Mouse (Mus musculus): Measurements from ENCODE around the gene Tenm2. TPM values are rescaled to one million over a fixed set of nuclear protein-coding genes. Genes with fewer than 3 reads are reported as not detected.

Gene Tenm2
- polyA plus RNA-seq, 1 experiment from 2014 or later = 3.2 TPM

GRCm38 (mm10) chr11:36481086-36481485 is 754.7 kb downstream of the Tenm2 start:
- H3K4me3 ChIP-seq (ENCODE audit: low read depth, low read length) = no peak overlapping the region
- DNase-seq (ENCODE audit: low spot score) (no peak), ATAC-seq (ENCODE audit: insufficient read depth, low FRiP score, low TSS enrichment) (no peak)
- H3K36me3 ChIP-seq (ENCODE audit: control insufficient read depth, insufficient read depth, low read length) = no peaks in the 10 kb centered on the region
- WGBS = 95% methylated on average over 5 of the region's 5 CpGs
- H3K27ac ChIP-seq (ENCODE audit: low read depth, low read length) = no peak overlapping the region
- no peaks in the 10 kb centered on the region for H3K4me1 ChIP-seq (ENCODE audit: control insufficient read depth, insufficient read depth, low read length)
- no peaks in the 10 kb centered on the region for H3K9me3 ChIP-seq (ENCODE audit: control insufficient read depth, low read length)
- H3K27me3 ChIP-seq (ENCODE audit: control insufficient read depth, insufficient read depth, low read length) = no peaks in the 10 kb centered on the region
- H3K4me2 ChIP-seq (ENCODE audit: low read depth) = no peak overlapping the region
- no peak overlapping the region for H3K9ac ChIP-seq (ENCODE audit: low read length)

DNA sequence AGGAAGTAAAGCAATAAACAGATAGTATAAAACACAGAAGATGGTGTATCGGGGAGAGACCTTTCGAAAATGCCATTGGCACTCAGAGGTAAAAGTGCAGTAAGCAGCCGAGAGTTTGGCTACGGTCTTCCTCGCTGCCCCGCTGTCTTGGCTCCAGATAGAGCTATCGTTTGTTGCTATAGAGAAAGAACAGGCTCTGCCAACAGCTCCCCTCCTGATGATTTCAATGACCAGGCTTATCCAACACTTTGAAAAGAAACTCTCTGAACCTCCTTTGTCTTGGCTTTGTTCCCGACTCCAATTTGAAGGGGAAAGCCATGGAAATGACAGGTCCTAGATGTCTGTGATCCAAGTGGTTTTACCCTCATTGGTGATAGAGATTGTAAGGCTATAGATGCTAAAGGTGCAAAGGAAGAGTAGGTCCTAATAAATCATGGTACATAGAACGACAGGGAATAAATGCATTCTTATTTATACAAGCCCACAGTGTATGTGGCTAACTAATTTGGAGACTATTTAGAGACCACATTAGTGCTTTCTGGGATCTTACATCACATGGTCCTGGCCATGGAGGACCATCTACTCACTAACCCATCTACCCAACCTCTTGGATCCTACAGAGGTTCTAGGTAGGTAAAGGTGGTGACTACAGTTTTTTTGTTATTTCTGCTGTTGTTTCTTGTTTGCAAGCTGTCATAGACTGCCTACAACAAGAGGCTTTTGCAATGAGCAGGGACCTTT is 765.8 kb downstream of the Tenm2 start:
- H3K27ac ChIP-seq (ENCODE audit: low read depth, low read length) = no peak overlapping the region
- WGBS = 74% methylated on average over 9 of the region's 9 CpGs
- no peak overlapping the region for H3K4me2 ChIP-seq (ENCODE audit: low read depth)
- H3K9ac ChIP-seq (ENCODE audit: low read length) = no peak overlapping the region
- H3K36me3 ChIP-seq (ENCODE audit: control insufficient read depth, insufficient read depth, low read length) = no peaks in the 10 kb centered on the region
- no peaks in the 10 kb centered on the region for H3K4me1 ChIP-seq (ENCODE audit: control insufficient read depth, insufficient read depth, low read length)
- H3K4me3 ChIP-seq (ENCODE audit: low read depth, low read length) = no peak overlapping the region
- no peaks in the 10 kb centered on the region for H3K9me3 ChIP-seq (ENCODE audit: control insufficient read depth, low read length)
- DNase-seq (ENCODE audit: low spot score) (no peak), ATAC-seq (ENCODE audit: insufficient read depth, low FRiP score, low TSS enrichment) (no peak)
- H3K27me3 ChIP-seq (ENCODE audit: control insufficient read depth, insufficient read depth, low read length) = no peaks in the 10 kb centered on the region

DNA sequence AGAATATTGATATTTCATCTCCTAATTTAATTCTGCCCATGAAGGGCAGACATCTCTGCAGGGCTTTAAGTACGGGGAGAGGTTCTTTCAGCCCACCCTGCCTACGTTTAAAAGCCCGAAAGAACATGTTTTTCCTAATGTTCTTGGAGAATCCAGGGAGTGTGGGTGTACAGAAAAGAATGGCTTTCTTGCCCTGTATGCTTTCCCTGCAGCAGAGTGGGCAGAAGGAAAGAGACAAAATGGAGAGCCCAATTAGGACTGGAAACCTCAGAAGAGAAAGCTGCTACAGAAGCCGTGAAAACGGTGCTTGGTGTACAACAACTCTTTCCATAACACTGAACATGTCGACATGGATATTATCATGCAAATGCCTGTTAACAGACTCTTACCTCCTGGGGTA is 777.3 kb downstream of the Tenm2 start:
- 49% methylated on average over 6 of the region's 6 CpGs for WGBS
- 0 out of 2 replicates have a peak, but pooled peaks cover 6% of the 10 kb centered on the region for H3K4me1 ChIP-seq (ENCODE audit: control insufficient read depth, insufficient read depth, low read length)
- no peaks in the 10 kb centered on the region for H3K36me3 ChIP-seq (ENCODE audit: control insufficient read depth, insufficient read depth, low read length)
- H3K27me3 ChIP-seq (ENCODE audit: control insufficient read depth, insufficient read depth, low read length) = no peaks in the 10 kb centered on the region
- H3K9me3 ChIP-seq (ENCODE audit: control insufficient read depth, low read length) = no peaks in the 10 kb centered on the region
- no peak for DNase-seq (ENCODE audit: low spot score)
- H3K9ac ChIP-seq (ENCODE audit: low read length) = no peak overlapping the region
- ATAC-seq (ENCODE audit: insufficient read depth, low FRiP score, low TSS enrichment) = no peak
- H3K4me2 ChIP-seq (ENCODE audit: low read depth) = no peak overlapping the region
- no peak overlapping the region for H3K27ac ChIP-seq (ENCODE audit: low read depth, low read length)
- no peak overlapping the region for H3K4me3 ChIP-seq (ENCODE audit: low read depth, low read length)

DNA sequence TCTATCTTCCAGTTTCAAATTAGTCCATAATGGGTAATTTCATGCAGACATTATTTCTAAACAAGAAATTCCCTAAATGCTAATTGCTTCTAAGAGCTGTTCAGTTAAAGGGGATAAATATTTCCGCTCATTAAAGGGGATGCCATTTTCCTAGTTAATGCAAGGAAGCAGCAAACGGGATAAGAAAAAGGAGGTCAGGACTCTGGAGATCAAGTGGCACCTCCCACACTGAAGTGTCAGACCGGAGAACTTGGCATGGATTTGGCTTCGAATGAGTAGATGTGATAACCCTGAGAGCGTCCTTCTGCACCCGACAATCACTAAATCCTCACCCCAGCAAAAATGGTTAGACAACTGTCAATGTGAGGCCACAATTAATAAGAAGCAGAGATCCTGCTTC is 781.7 kb downstream of the Tenm2 start:
- Histone ChIP-seq H3K9ac (ENCODE audit: low read length) (no peak overlapping the region), H3K27ac (ENCODE audit: low read depth, low read length) (no peak overlapping the region), H3K36me3 (ENCODE audit: control insufficient read depth, insufficient read depth, low read length) (no peaks in the 10 kb centered on the region), H3K4me1 (ENCODE audit: control insufficient read depth, insufficient read depth, low read length) (0 out of 2 replicates have a peak, but pooled peaks cover 6% of the 10 kb centered on the region), H3K4me3 (ENCODE audit: low read depth, low read length) (no peak overlapping the region), H3K4me2 (ENCODE audit: low read depth) (no peak overlapping the region), H3K9me3 (ENCODE audit: control insufficient read depth, low read length) (no peaks in the 10 kb centered on the region), H3K27me3 (ENCODE audit: control insufficient read depth, insufficient read depth, low read length) (no peaks in the 10 kb centered on the region)
- WGBS = 88% methylated on average over 6 of the region's 6 CpGs
- no peak for DNase-seq (ENCODE audit: low spot score)
- no peak for ATAC-seq (ENCODE audit: insufficient read depth, low FRiP score, low TSS enrichment)

DNA sequence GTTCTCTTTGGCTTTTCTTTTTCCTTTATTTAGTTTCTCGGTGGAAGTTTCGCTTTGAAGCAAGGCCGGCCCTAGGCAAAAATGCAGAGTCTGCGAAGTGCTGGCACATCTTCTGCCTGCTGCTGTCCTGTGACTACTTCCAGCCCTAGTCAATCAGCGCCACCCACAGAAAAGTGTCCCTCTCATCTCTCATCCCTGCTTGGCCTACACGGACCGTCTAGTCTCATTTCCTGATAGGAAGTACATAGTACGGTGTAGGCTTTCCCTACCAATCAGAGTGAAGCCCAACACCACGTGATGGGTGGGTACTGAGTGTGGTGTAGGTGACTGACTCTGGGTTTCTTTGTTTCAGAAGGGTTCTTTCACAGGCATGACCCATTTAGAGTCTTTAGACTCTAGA is 783.3 kb downstream of the Tenm2 start:
- Histone ChIP-seq H3K36me3 (ENCODE audit: control insufficient read depth, insufficient read depth, low read length) (no peaks in the 10 kb centered on the region), H3K4me2 (ENCODE audit: low read depth) (no peak overlapping the region), H3K27me3 (ENCODE audit: control insufficient read depth, insufficient read depth, low read length) (no peaks in the 10 kb centered on the region), H3K4me3 (ENCODE audit: low read depth, low read length) (no peak overlapping the region), H3K4me1 (ENCODE audit: control insufficient read depth, insufficient read depth, low read length) (no peaks in the 10 kb centered on the region), H3K9ac (ENCODE audit: low read length) (no peak overlapping the region), H3K27ac (ENCODE audit: low read depth, low read length) (no peak overlapping the region), H3K9me3 (ENCODE audit: control insufficient read depth, low read length) (no peaks in the 10 kb centered on the region)
- no peak for DNase-seq (ENCODE audit: low spot score)
- WGBS = 86% methylated on average over 9 of the region's 9 CpGs
- ATAC-seq (ENCODE audit: insufficient read depth, low FRiP score, low TSS enrichment) = no peak

- Histone ChIP-seq H3K27ac (ENCODE audit: low read depth, low read length) (no peak overlapping the region), H3K9me3 (ENCODE audit: control insufficient read depth, low read length) (no peaks in the 10 kb centered on the region), H3K4me2 (ENCODE audit: low read depth) (no peak overlapping the region), H3K4me3 (ENCODE audit: low read depth, low read length) (no peak overlapping the region), H3K4me1 (ENCODE audit: control insufficient read depth, insufficient read depth, low read length) (no peaks in the 10 kb centered on the region), H3K9ac (ENCODE audit: low read length) (no peak overlapping the region), H3K27me3 (ENCODE audit: control insufficient read depth, insufficient read depth, low read length) (no peaks in the 10 kb centered on the region), H3K36me3 (ENCODE audit: control insufficient read depth, insufficient read depth, low read length) (no peaks in the 10 kb centered on the region)
- 88% methylated on average over 2 of the region's 2 CpGs for WGBS
- no peak for ATAC-seq (ENCODE audit: insufficient read depth, low FRiP score, low TSS enrichment)
- no peak for DNase-seq (ENCODE audit: low spot score)
Observed at GRCm38 (mm10) chr11:36446351-36446750, 789.4 kb downstream of the Tenm2 start.

GRCm38 (mm10) chr11:36443821-36444220 is 791.9 kb downstream of the Tenm2 start:
- no peaks in the 10 kb centered on the region for H3K36me3 ChIP-seq (ENCODE audit: control insufficient read depth, insufficient read depth, low read length)
- H3K27me3 ChIP-seq (ENCODE audit: control insufficient read depth, insufficient read depth, low read length) = no peaks in the 10 kb centered on the region
- ATAC-seq (ENCODE audit: insufficient read depth, low FRiP score, low TSS enrichment) (no peak), DNase-seq (ENCODE audit: low spot score) (no peak)
- H3K9ac ChIP-seq (ENCODE audit: low read length) = no peak overlapping the region
- H3K27ac ChIP-seq (ENCODE audit: low read depth, low read length) = no peak overlapping the region
- no peaks in the 10 kb centered on the region for H3K9me3 ChIP-seq (ENCODE audit: control insufficient read depth, low read length)
- H3K4me3 ChIP-seq (ENCODE audit: low read depth, low read length) = no peak overlapping the region
- 91% methylated on average over 7 of the region's 7 CpGs for WGBS
- H3K4me2 ChIP-seq (ENCODE audit: low read depth) = no peak overlapping the region
- H3K4me1 ChIP-seq (ENCODE audit: control insufficient read depth, insufficient read depth, low read length) = no peaks in the 10 kb centered on the region

DNA sequence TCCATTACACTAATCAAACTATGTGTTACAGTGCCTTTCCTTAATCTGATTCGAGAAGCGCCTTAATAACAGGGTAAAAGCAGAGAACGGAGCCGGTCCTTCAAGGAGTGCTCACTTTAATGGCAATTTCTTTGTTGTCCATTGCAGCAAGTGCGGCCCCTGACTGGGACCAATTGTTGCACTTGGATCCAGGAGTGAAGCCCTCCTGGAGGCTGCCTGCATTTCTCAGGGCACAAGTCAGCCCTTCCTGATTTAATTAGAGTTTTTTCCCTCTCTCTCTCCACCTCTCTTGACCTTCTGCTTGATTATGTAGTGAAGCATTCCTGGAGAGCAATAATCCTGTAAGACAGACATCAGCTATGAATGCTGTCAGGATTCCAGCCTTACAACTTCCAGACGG is 794.0 kb downstream of the Tenm2 start:
- no peaks in the 10 kb centered on the region for H3K36me3 ChIP-seq (ENCODE audit: control insufficient read depth, insufficient read depth, low read length)
- no peak overlapping the region for H3K4me3 ChIP-seq (ENCODE audit: low read depth, low read length)
- H3K4me1 ChIP-seq (ENCODE audit: control insufficient read depth, insufficient read depth, low read length) = no peaks in the 10 kb centered on the region
- DNase-seq (ENCODE audit: low spot score) (no peak), ATAC-seq (ENCODE audit: insufficient read depth, low FRiP score, low TSS enrichment) (no peak)
- H3K9me3 ChIP-seq (ENCODE audit: control insufficient read depth, low read length) = no peaks in the 10 kb centered on the region
- 17% methylated on average over 6 of the region's 6 CpGs for WGBS
- no peak overlapping the region for H3K9ac ChIP-seq (ENCODE audit: low read length)
- H3K27ac ChIP-seq (ENCODE audit: low read depth, low read length) = no peak overlapping the region
- H3K4me2 ChIP-seq (ENCODE audit: low read depth) = no peak overlapping the region
- no peaks in the 10 kb centered on the region for H3K27me3 ChIP-seq (ENCODE audit: control insufficient read depth, insufficient read depth, low read length)

DNA sequence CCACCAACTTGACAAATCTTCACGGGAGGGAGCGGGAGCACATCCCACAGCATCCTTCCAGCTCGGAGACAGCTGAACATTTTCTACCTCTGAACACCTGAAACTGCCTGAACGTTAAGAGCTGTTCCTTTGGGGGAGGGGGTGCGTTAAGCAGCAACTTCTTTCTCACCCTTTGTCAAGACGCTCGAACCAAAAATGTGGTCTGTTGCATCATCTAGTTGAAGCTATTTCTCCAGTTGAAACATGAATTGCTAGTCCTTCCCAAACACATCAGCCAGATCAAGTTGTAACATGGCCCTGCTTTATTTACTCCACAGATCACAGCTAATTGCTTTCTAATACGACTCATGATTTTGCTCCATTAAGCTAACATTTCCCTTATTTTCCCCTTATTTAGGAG is 799.5 kb downstream of the Tenm2 start:
- H3K4me1 ChIP-seq (ENCODE audit: control insufficient read depth, insufficient read depth, low read length) = no peaks in the 10 kb centered on the region
- H3K36me3 ChIP-seq (ENCODE audit: control insufficient read depth, insufficient read depth, low read length) = no peaks in the 10 kb centered on the region
- 60% methylated on average over 8 of the region's 8 CpGs for WGBS
- H3K4me3 ChIP-seq (ENCODE audit: low read depth, low read length) = no peak overlapping the region
- no peak for ATAC-seq (ENCODE audit: insufficient read depth, low FRiP score, low TSS enrichment)
- H3K27me3 ChIP-seq (ENCODE audit: control insufficient read depth, insufficient read depth, low read length) = no peaks in the 10 kb centered on the region
- no peak overlapping the region for H3K9ac ChIP-seq (ENCODE audit: low read length)
- DNase-seq (ENCODE audit: low spot score) = no peak
- no peak overlapping the region for H3K27ac ChIP-seq (ENCODE audit: low read depth, low read length)
- H3K9me3 ChIP-seq (ENCODE audit: control insufficient read depth, low read length) = no peaks in the 10 kb centered on the region
- H3K4me2 ChIP-seq (ENCODE audit: low read depth) = no peak overlapping the region
